Mouse (Mus musculus) CD4-positive, CD25-positive, alpha-beta regulatory T cell, adult 4 months (primary cell): Measurements from ENCODE around the gene Stab2. TPM values are rescaled to one million over a fixed set of nuclear protein-coding genes. Genes with fewer than 3 reads are reported as not detected.

Experiments
- ATAC-seq: one replicate; pipeline ENCODE4 v1.8.0; 2017
- polyA plus RNA-seq, 2 experiments: library from polyadenylated mRNA; unstranded; fragments of 100-300 nt; shearing (Covaris generic); gene quantifications; one replicate each; pipeline ENCODE4 v1.2.1; 2017

Stab2 gene
- polyA plus RNA-seq, 2 experiments from 2014 or later, result 0.46 to 0.56 TPM

- no peak for ATAC-seq
These were observed 118.4 kb downstream of the Stab2 start for GRCm38 (mm10) chr10:86889440-86889839.

GRCm38 (mm10) chr10:86886434-86886833 lies 121.4 kb downstream of the Stab2 start:
- no peak for ATAC-seq

GRCm38 (mm10) chr10:86881448-86881847 lies 126.4 kb downstream of the Stab2 start:
- ATAC-seq, result no peak

GRCm38 (mm10) chr10:86880071-86880806 lies 127.6 kb downstream of the Stab2 start:
- no peak for ATAC-seq

GRCm38 (mm10) chr10:86878721-86879120 lies 129.1 kb downstream of the Stab2 start:
- no peak for ATAC-seq

GRCm38 (mm10) chr10:86872591-86872990 lies 135.2 kb downstream of the Stab2 start:
- no peak for ATAC-seq

GRCm38 (mm10) chr10:86872121-86872520 lies 135.7 kb downstream of the Stab2 start:
- ATAC-seq, result no peak

- ATAC-seq, result no peak
These were observed 144.4 kb downstream of the Stab2 start for GRCm38 (mm10) chr10:86863429-86863828.

GRCm38 (mm10) chr10:86862496-86862895 lies 145.3 kb downstream of the Stab2 start:
- ATAC-seq, result no peak

GRCm38 (mm10) chr10:86860396-86860795 lies 147.4 kb downstream of the Stab2 start:
- no peak for ATAC-seq

- ATAC-seq, result no peak
These were observed 154.4 kb downstream of the Stab2 start for GRCm38 (mm10) chr10:86853433-86853832.

GRCm38 (mm10) chr10:86852160-86852559 lies 155.7 kb downstream of the Stab2 start:
- no peak for ATAC-seq

- ATAC-seq, result no peak
These were observed 158.3 kb downstream of the Stab2 start for GRCm38 (mm10) chr10:86849508-86849907.

GRCm38 (mm10) chr10:86849087-86849486 lies 158.7 kb downstream of the Stab2 start:
- no peak for ATAC-seq

- ATAC-seq, result no peak
These were observed 160.8 kb downstream of the Stab2 start for GRCm38 (mm10) chr10:86846926-86847467.

- no peak for ATAC-seq
These were observed 165.2 kb downstream of the Stab2 start for GRCm38 (mm10) chr10:86842659-86843058.

GRCm38 (mm10) chr10:86838827-86839226 lies 169.0 kb downstream of the Stab2 start:
- no peak for ATAC-seq

GRCm38 (mm10) chr10:86836784-86837183 lies 171.0 kb downstream of the Stab2 start:
- ATAC-seq, result no peak

GRCm38 (mm10) chr10:86829515-86829914 lies 178.3 kb downstream of the Stab2 start:
- ATAC-seq, result no peak

- ATAC-seq, result no peak
These were observed 179.3 kb downstream of the Stab2 start for GRCm38 (mm10) chr10:86828221-86829135.

GRCm38 (mm10) chr10:86826929-86827328 lies 180.9 kb downstream of the Stab2 start:
- ATAC-seq, result no peak

- no peak for ATAC-seq
These were observed 181.8 kb downstream of the Stab2 start for GRCm38 (mm10) chr10:86825871-86826522.

- ATAC-seq, result no peak
These were observed 183.0 kb downstream of the Stab2 start for GRCm38 (mm10) chr10:86824871-86825270.
